Mouse (Mus musculus) telencephalon, adult 2 months (tissue): ENCODE measurements around the gene Ndst4.

Experiments
- DNase-seq: peaks from one replicate; pipeline ENCODE4 v3.0.0-alpha.2; 2011; ENCODE audit warnings: low read depth, low spot score

The Ndst4 gene

GRCm38 (mm10) chr3:125734945-125735344, 331.1 kb downstream of the Ndst4 start:
- DNase-seq: no peak

GRCm38 (mm10) chr3:125744468-125745141, 340.7 kb downstream of the Ndst4 start:
- no peak for DNase-seq

- no peak for DNase-seq
Measured at GRCm38 (mm10) chr3:125745142-125745496, 341.2 kb downstream of the Ndst4 start.

GRCm38 (mm10) chr3:125746367-125746766, 342.5 kb downstream of the Ndst4 start:
- no peak for DNase-seq

- DNase-seq: no peak
Measured at GRCm38 (mm10) chr3:125756911-125757310, 353.0 kb downstream of the Ndst4 start.

- DNase-seq: no peak
Measured at GRCm38 (mm10) chr3:125760711-125761110, 356.8 kb downstream of the Ndst4 start.
